Mouse (Mus musculus) heart, adult 2 months (tissue): ENCODE data around the gene C1ra.
"Not testable (repeated sequence)": the region's sequence is repeated elsewhere in the genome, so short reads cannot be mapped to it uniquely, and the experiment has no call there.

Experiments
- CTCF ChIP-seq: fragments of 200-600 bp; IDR thresholded peaks from 2 replicates; pipeline ENCODE4 v1.8.1; 2022; ENCODE audit warnings: antibody characterized with exemption, mild to moderate bottlenecking, moderate library complexity
- EP300 ChIP-seq: fragments of 200-500 bp; IDR thresholded peaks from 2 replicates; pipeline ENCODE4 v1.6.1; 2011; ENCODE audit warnings: low read depth, low read length, control low read depth; ENCODE audit not compliant: insufficient read depth

GRCm38 (mm10) chr6:124561156-124561555 is 49.0 kb downstream of the C1ra start:
- TF ChIP-seq CTCF, EP300: not testable (repeated sequence)
